Mouse (Mus musculus) CH12.LX (cell line): ENCODE measurements at regions not wholly inside any gene's neighbourhood (a gene's known extent, or its start where the extent isn't known, plus 50 kb on each side); places are given as distances from the start of the nearest gene placed in this dataset.

Experiments
- DNase-seq: peaks from one replicate; pipeline ENCODE4 v3.0.0-alpha.2; 2013; ENCODE audit errors: extremely low read depth
- H3K27ac ChIP-seq: 2 replicates; pipeline ENCODE4 v1.5.1; 2012; ENCODE audit warnings: low read depth, mild to moderate bottlenecking, control low read depth, moderate library complexity; ENCODE audit not compliant: insufficient read depth
- H3K27me3 ChIP-seq: replicated peaks from 2 replicates; pipeline ENCODE3; 2012; ENCODE audit warnings: inconsistent platforms
- H3K36me3 ChIP-seq, 2 experiments: replicated peaks in 1 of 2; 2 replicates each; pipeline versions ENCODE3 to v1.6.1; 2012; ENCODE audit warnings: inconsistent platforms in 1 of 2, low read length in 1 of 2, mild to moderate bottlenecking in 1 of 2, mixed read lengths in 1 of 2, moderate library complexity in 1 of 2; ENCODE audit not compliant: control insufficient read depth in 1 of 2, insufficient read depth in 1 of 2
- H3K4me1 ChIP-seq, 2 experiments: 2 replicates each; pipeline ENCODE4 v1.6.1; 2012; ENCODE audit warnings: inconsistent platforms in 1 of 2, moderate library complexity in 1 of 2; ENCODE audit not compliant: insufficient read depth in 2 of 2, control insufficient read depth in 1 of 2
- H3K4me2 ChIP-seq: 2 replicates; pipeline ENCODE4 v1.6.1; 2012; ENCODE audit warnings: low read depth, mild to moderate bottlenecking, control low read depth; ENCODE audit not compliant: poor library complexity, insufficient read depth, severe bottlenecking
- H3K4me3 ChIP-seq, 3 experiments: fragments of 150-350 bp in 1 of 3; sonication (generic) in 1 of 3; replicated peaks in 1 of 3; 2 replicates each; pipeline versions ENCODE3 to v1.5.1; 2011 to 2012; ENCODE audit warnings: low read depth in 2 of 3, low read length in 2 of 3, mild to moderate bottlenecking in 2 of 3, moderate library complexity in 2 of 3, control low read depth in 1 of 3, improper control_type of control experiment in 1 of 3, inconsistent platforms in 1 of 3, mixed read lengths in 1 of 3; ENCODE audit not compliant: poor library complexity in 1 of 3
- H3K79me2 ChIP-seq: replicated peaks from 2 replicates; pipeline ENCODE4 v1.6.1; 2012; ENCODE audit warnings: mild to moderate bottlenecking, moderate library complexity; ENCODE audit not compliant: control insufficient read depth, poor library complexity, insufficient read depth, severe bottlenecking; ENCODE audit errors: extremely low read depth
- H3K9ac ChIP-seq: 2 replicates; pipeline ENCODE4 v1.6.1; 2012; ENCODE audit warnings: low read depth, mild to moderate bottlenecking, control low read depth, moderate library complexity; ENCODE audit not compliant: insufficient read depth
- H3K9me3 ChIP-seq: replicated peaks from 2 replicates; pipeline ENCODE3; 2012; ENCODE audit warnings: low read length, inconsistent platforms, mixed read lengths
- ETS1 ChIP-seq: conservative IDR thresholded peaks from 2 replicates; pipeline ENCODE4 v1.6.1; 2012; ENCODE audit warnings: low read depth, mild to moderate bottlenecking, inconsistent platforms, low read length, improper control_type of control experiment, moderate library complexity
- GABPA ChIP-seq: IDR thresholded peaks from 2 replicates; pipeline ENCODE4 v1.6.1; 2012; ENCODE audit warnings: low read depth, low read length, improper control_type of control experiment, inconsistent platforms; ENCODE audit not compliant: insufficient replicate concordance
- KAT2A ChIP-seq: IDR thresholded peaks from 2 replicates; pipeline ENCODE4 v1.6.1; 2012; ENCODE audit warnings: low read length, improper control_type of control experiment, inconsistent platforms; ENCODE audit not compliant: insufficient replicate concordance
- MAZ ChIP-seq: IDR thresholded peaks from 2 replicates; pipeline ENCODE4 v1.6.1; 2012; ENCODE audit warnings: low read depth, mild to moderate bottlenecking, inconsistent platforms, low read length, improper control_type of control experiment, moderate library complexity
- MXI1 ChIP-seq: IDR thresholded peaks from 2 replicates; pipeline ENCODE4 v1.6.1; 2011; ENCODE audit warnings: mild to moderate bottlenecking, low read depth, low read length, improper control_type of control experiment
- NELFE ChIP-seq: IDR thresholded peaks from 2 replicates; pipeline ENCODE4 v1.6.1; 2011; ENCODE audit warnings: low read depth, low read length, improper control_type of control experiment
- PAX5 ChIP-seq: IDR thresholded peaks from 2 replicates; pipeline ENCODE4 v1.6.1; 2012; ENCODE audit warnings: low read length, inconsistent platforms, mixed read lengths
- RCOR1 ChIP-seq: conservative IDR thresholded peaks from 2 replicates; pipeline ENCODE4 v1.6.1; 2012; ENCODE audit warnings: low read depth, mild to moderate bottlenecking, inconsistent platforms, low read length, improper control_type of control experiment
- SIN3A ChIP-seq: IDR thresholded peaks from 2 replicates; pipeline ENCODE4 v1.6.1; 2012; ENCODE audit warnings: low read length, improper control_type of control experiment, inconsistent platforms
- TBP ChIP-seq: conservative IDR thresholded peaks from 2 replicates; pipeline ENCODE4 v1.6.1; 2011; ENCODE audit warnings: low read depth, low read length, improper control_type of control experiment
- UBTF ChIP-seq: IDR thresholded peaks from 2 replicates; pipeline ENCODE4 v1.6.1; 2012; ENCODE audit warnings: low read depth, mild to moderate bottlenecking, inconsistent platforms, low read length, improper control_type of control experiment, moderate library complexity
- dilution Hi-C: fragments of 300-500 bp; cut with MboI; formaldehyde crosslinking; loops from 2 replicates; pipeline ENCODE4 v1.14.3; 2020; ENCODE audit warnings: low sequenced_read_pairs; ENCODE audit not compliant: extremely low pct_unique_long_range_greater_than_20kb, extremely low pct_ligation_motif_present
- in situ Hi-C: fragments of 300-500 bp; cut with MboI; formaldehyde crosslinking; loops from 3 replicates; pipeline ENCODE4 v1.14.3; 2019; ENCODE audit warnings: low sequenced_read_pairs, low pct_ligation_motif_present, low pct_unique_long_range_greater_than_20kb, mixed read lengths

GRCm38 (mm10) chr2:51058158-51058557, 90.8 kb downstream of the Rnd3 start:
- dilution Hi-C loops = no loop called here
- TF ChIP-seq SIN3A = no peak
- Histone ChIP-seq H3K9me3 (no peaks in the 10 kb centered on the region), H3K4me2 (no peak overlapping the region), H3K27me3 (no peaks in the 10 kb centered on the region), H3K4me1 (peaks cover 0 to 5% of the 10 kb centered on the region in 2 experiments; a peak in 1 of 4 replicates), H3K4me3 (no peak overlapping the region), H3K79me2 (no peaks in the 10 kb centered on the region), H3K27ac (no peak overlapping the region), H3K36me3 (no peaks in the 10 kb centered on the region), H3K9ac (no peak overlapping the region)
- no peak for DNase-seq
- in situ Hi-C loops = no loop called here

DNA sequence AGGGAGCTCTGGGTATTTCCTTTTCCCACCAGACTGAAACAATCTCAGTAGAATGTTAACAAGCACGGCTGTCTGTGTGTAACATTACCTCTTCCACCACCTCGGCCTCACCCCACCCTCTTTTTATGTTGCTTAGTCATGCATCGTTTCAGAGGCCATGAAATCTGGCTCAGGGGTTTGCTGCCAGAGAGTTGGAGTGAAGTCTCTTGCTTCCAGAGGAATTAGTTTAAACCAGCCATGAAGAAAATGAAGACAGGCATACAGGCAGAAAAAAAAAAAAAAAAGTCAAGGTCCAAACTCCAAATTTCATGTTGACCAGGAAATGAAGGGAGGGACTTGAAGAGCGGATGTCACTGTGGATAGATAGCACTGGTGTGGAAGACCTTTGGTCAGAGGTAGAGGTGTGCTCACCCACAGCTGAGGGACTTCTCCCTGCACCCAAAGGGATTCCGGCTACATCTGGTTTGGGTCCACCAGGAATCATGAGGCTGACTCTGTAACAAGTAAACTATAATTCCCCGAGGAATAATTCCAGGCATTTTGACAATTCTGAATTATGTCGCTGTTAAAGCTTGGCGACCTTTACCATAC, 92.7 kb downstream of the Rnd3 start:
- TF ChIP-seq PAX5 (no peak), GABPA (no peak), MXI1 (no peak)
- in situ Hi-C loops (no loop called here), dilution Hi-C loops (no loop called here)
- Histone ChIP-seq H3K27me3 (no peaks in the 10 kb centered on the region), H3K79me2 (no peaks in the 10 kb centered on the region), H3K4me1 (peaks cover 0 to 5% of the 10 kb centered on the region in 2 experiments; a peak in 1 of 4 replicates), H3K27ac (no peak overlapping the region), H3K9me3 (no peaks in the 10 kb centered on the region), H3K9ac (no peak overlapping the region), H3K4me3 (no peak overlapping the region), H3K4me2 (no peak overlapping the region), H3K36me3 (no peaks in the 10 kb centered on the region)
- no peak for DNase-seq

DNA sequence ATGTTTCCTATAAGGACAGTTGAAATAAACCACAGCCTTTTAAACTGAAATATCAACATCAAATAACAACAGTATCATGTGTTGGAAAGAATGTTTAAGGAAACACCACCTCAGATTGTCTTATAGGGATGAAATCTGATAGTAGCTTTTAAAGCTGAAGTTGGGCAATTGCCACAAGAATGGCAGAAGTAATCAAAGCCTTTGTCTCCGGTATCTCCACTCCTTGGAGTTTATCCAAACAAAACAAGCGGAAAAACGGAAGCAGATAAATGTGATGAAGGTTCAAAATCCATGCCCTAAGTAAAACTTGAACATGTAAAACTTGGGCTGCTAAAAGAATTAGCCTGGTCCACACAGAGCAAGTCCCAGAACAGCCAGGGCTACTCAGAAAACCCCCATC, 93.6 kb downstream of the Rnd3 start:
- no peak overlapping the region for H3K4me2 ChIP-seq
- dilution Hi-C loops = no loop called here
- no peak for DNase-seq
- H3K27ac ChIP-seq = no peak overlapping the region
- no peaks in the 10 kb centered on the region for H3K9me3 ChIP-seq
- no peaks in the 10 kb centered on the region for H3K36me3 ChIP-seq
- in situ Hi-C loops = no loop called here
- no peak overlapping the region for H3K4me3 ChIP-seq
- no peaks in the 10 kb centered on the region for H3K27me3 ChIP-seq
- H3K4me1 ChIP-seq = peaks cover 0 to 5% of the 10 kb centered on the region in 2 experiments; a peak in 1 of 4 replicates
- no peak overlapping the region for H3K9ac ChIP-seq
- H3K79me2 ChIP-seq = no peaks in the 10 kb centered on the region
- no peak for TF ChIP-seq MAZ
- no peak for TF ChIP-seq KAT2A
- no peak for TF ChIP-seq NELFE
- no peak for TF ChIP-seq UBTF
- no peak for TF ChIP-seq PAX5
- TF ChIP-seq RCOR1 = no peak
- TF ChIP-seq ETS1 = no peak
- no peak for TF ChIP-seq TBP
- TF ChIP-seq MXI1 = no peak
